Mouse (Mus musculus): ENCODE measurements at regions not wholly inside any gene's neighbourhood (a gene's known extent, or its start where the extent isn't known, plus 50 kb on each side); places are given as distances from the start of the nearest gene placed in this dataset.
"Not testable (repeated sequence)": the region's sequence is repeated elsewhere in the genome, so short reads cannot be mapped to it uniquely, and the experiment has no call there.

DNA sequence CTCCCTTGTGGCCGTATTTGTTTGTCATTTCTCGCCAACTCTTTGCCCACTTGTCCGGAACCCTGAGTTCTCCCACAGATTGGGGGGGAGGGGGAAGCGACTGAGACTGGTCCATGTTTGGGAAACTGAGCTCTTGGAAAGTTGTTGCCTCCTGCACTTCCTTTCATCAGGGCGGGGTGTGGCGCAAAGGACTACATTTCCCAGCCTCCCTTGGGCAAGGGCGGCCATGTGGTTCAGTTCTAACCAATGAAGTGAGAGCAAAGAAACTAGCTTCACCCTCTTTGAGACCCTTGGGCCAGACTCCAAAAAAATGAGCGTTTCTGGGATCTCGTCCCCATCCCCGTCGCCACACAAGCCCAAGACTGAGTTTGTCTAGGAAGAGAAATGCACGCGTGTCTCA, 81.6 kb downstream of the Cd2 start:
- TF ChIP-seq POLR2A (IDR thresholded peaks at IDR 0.05; ENCODE audit: extremely low read depth, insufficient read depth, low read length); CTCF (IDR thresholded peaks at IDR 0.05; ENCODE audit: low read depth, low read length): not testable (repeated sequence)

Measured in liver, adult 2 months (tissue).